Mouse (Mus musculus) bone marrow macrophage, adult 2 months (primary cell): ENCODE results near the gene Hivep2.

Source experiments
- CTCF ChIP-seq: IDR thresholded peaks from 2 replicates; pipeline ENCODE4 v1.5.1; 2012; ENCODE audit warnings: low read depth, mild to moderate bottlenecking, low read length, moderate library complexity
- POLR2A ChIP-seq: IDR thresholded peaks from 2 replicates; pipeline ENCODE4 v1.6.1; 2012; ENCODE audit warnings: mild to moderate bottlenecking, low read depth, low read length, borderline replicate concordance

- TF ChIP-seq CTCF (no peak), POLR2A (no peak)
Observed at GRCm38 (mm10) chr10:14132937-14133336, 167.1 kb downstream of the Hivep2 start.
